Mouse (Mus musculus) stomach, embryonic 15.5 days (tissue): ENCODE results near the gene Iqcg. TPM values are rescaled to one million over a fixed set of nuclear protein-coding genes. Genes with fewer than 3 reads are reported as not detected.
"Not testable (repeated sequence)": the region's sequence is repeated elsewhere in the genome, so short reads cannot be mapped to it uniquely, and the experiment has no call there.

Source experiments
- ATAC-seq: fragments of 200-750 bp; cut with Nextera tagmentation; 2 replicates; pipeline ENCODE4 v1.8.0; 2017; ENCODE audit warnings: low read depth, moderate number of reproducible peaks, moderate TSS enrichment; ENCODE audit not compliant: insufficient read depth, low FRiP score
- H3K27ac ChIP-seq: fragments of 300-500 bp; sonication (generic); 2 replicates; pipeline ENCODE4 v1.5.1; 2015; ENCODE audit warnings: mild to moderate bottlenecking, inconsistent platforms
- H3K27me3 ChIP-seq: fragments of 300-500 bp; sonication (generic); replicated peaks from 2 replicates; pipeline ENCODE4 v1.6.1; 2015; ENCODE audit warnings: inconsistent platforms
- H3K36me3 ChIP-seq: fragments of 300-500 bp; sonication (generic); 2 replicates; pipeline ENCODE4 v1.6.1; 2015; ENCODE audit warnings: inconsistent platforms
- H3K4me1 ChIP-seq: fragments of 300-500 bp; sonication (generic); 2 replicates; pipeline ENCODE4 v1.6.1; 2015; ENCODE audit warnings: inconsistent platforms
- H3K4me2 ChIP-seq: fragments of 300-500 bp; sonication (generic); 2 replicates; pipeline ENCODE4 v1.6.1; 2015; ENCODE audit warnings: mild to moderate bottlenecking, inconsistent platforms
- H3K4me3 ChIP-seq: fragments of 300-500 bp; sonication (generic); replicated peaks from 2 replicates; pipeline ENCODE4 v1.5.1; 2015; ENCODE audit warnings: inconsistent platforms
- H3K9ac ChIP-seq: fragments of 300-500 bp; sonication (generic); 2 replicates; pipeline ENCODE4 v1.6.1; 2015; ENCODE audit warnings: inconsistent platforms
- H3K9me3 ChIP-seq: fragments of 300-500 bp; sonication (generic); 2 replicates; pipeline ENCODE4 v1.6.1; 2016; ENCODE audit warnings: inconsistent platforms
- WGBS: fragments of 180-500 bp; shearing (Covaris S2); methylation state at CpG from one replicate; pipeline ENCODE4 v1.1.7; 2015; 5-methylcytosine and 5-hydroxymethylcytosine counted together
- polyA plus RNA-seq: library from polyadenylated mRNA; unstranded; fragments of >200 nt; fragmentation: Nextera tagmentation; extraction: Ambion mirVana; gene quantifications from 2 replicates; pipeline ENCODE4 v1.2.1, GENCODE M21; 2015

Iqcg gene
- polyA plus RNA-seq, 1 experiment from 2014 or later: 2.2 TPM

DNA sequence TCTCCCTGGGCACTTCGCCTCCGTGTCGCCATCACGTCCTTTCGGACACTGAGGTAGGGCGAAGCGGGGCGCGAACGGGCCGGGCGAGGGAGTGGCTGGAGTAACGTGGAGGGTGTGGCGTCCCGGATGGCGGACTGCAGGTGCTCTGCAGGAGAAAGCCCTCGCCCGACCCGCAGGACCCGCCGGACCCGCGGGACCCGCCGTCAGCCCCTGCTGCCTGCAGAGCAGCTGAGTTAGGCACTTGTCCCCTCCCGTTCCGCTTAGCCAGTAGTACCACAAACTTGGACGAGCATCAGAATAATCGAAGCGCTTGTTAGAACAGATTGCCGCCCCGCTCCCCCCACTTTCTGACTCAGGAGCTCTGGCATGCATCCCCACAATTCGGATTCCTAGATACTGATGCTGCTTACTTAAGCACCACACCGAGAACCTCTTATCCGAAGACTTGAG is 6.7 kb upstream of the Iqcg start:
- Histone ChIP-seq H3K4me1 (peaks cover 32% of the 10 kb centered on the region), H3K9ac (peak overlapping the region; percentile 36), H3K4me3 (peak overlapping the region; percentile 66), H3K27me3 (no peaks in the 10 kb centered on the region), H3K27ac (peak overlapping the region; percentile 82), H3K9me3 (no peaks in the 10 kb centered on the region), H3K36me3 (peaks cover 22% of the 10 kb centered on the region), H3K4me2 (peak overlapping the region; percentile 87)
- peak; percentile 79 for ATAC-seq
- 0% methylated on average over 33 of the region's 35 CpGs for WGBS

- Histone ChIP-seq H3K4me3 (peak within 1 kb of the TSS; percentile 66), H3K27ac (peak within 1 kb of the TSS; percentile 82), H3K9ac (peak within 1 kb of the TSS; percentile 36), H3K4me1 (peaks cover 32% of the 10 kb centered on the region), H3K36me3 (peaks cover 22% of the 10 kb centered on the region), H3K9me3 (no peaks in the 10 kb centered on the region), H3K4me2 (peak within 1 kb of the TSS; percentile 87), H3K27me3 (no peaks in the 10 kb centered on the region)
- WGBS: under 1% methylated on average over 63 of the region's 64 CpGs
- ATAC-seq: peak; percentile 96
Observed at GRCm38 (mm10) chr16:33062024-33062681, 6.1 kb upstream of the Iqcg start, which contains the start of gene Lmln. Lmln (plus strand) TSS chr16:33062521.

GRCm38 (mm10) chr16:33061400-33061799 is 5.4 kb upstream of the Iqcg start:
- Histone ChIP-seq H3K4me1 (peaks cover 32% of the 10 kb centered on the region), H3K9me3 (no peaks in the 10 kb centered on the region), H3K9ac (no peak overlapping the region), H3K4me3 (no peak overlapping the region; the same call in 1 of the 2 replicates), H3K4me2 (peak overlapping the region; percentile 87), H3K27ac (peak overlapping the region; percentile 82; the same call in 1 of the 2 replicates), H3K36me3 (peaks cover 22% of the 10 kb centered on the region), H3K27me3 (no peaks in the 10 kb centered on the region)
- no peak for ATAC-seq
- 51% methylated on average over 11 of the region's 11 CpGs for WGBS

DNA sequence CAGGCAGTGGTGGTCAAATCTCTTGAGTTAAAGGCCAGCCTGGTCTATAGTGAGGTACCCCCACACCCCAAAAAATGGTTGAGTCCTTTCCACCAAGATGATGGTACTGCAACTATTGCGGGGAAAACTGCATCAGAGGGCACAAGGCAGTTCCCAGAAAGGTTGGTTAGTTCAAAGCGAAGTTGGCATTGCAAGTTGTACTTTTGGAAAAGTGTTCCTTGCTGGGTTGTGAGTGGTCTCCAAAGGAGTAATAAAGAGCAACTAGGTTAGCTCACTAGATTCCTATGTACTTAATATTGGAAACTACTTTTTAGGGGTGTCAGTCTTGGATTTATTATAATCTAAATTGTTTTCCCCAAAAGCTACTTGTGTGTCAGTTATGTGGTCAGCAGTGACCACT is 4.9 kb upstream of the Iqcg start:
- H3K27ac ChIP-seq: no peak overlapping the region
- H3K4me3 ChIP-seq: no peak overlapping the region
- ATAC-seq: no peak
- H3K9me3 ChIP-seq: no peaks in the 10 kb centered on the region
- peaks cover 22% of the 10 kb centered on the region for H3K36me3 ChIP-seq
- H3K4me2 ChIP-seq: no peak overlapping the region
- H3K9ac ChIP-seq: no peak overlapping the region
- WGBS: 77% methylated on average over 2 of the region's 2 CpGs
- H3K27me3 ChIP-seq: no peaks in the 10 kb centered on the region
- H3K4me1 ChIP-seq: peaks cover 32% of the 10 kb centered on the region

DNA sequence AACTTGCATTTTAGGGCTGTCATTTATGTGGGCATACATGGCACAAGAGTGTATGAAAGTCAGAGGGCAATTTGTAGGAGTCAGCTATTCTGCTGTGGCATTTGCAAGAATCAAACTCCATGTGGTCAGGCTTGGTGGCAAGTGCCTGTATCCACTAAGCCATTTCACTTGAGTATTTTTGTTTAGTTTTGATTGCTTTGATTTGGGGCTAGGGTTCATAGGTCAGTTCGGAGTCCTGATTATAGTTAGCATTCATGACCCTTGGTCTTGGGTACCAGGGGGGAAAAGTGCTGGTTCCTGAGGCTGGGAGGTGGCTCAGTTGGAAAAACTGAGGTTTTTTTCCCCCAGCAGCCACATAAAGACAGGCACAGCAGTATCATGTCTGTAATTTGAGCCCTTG is 3.5 kb upstream of the Iqcg start:
- Histone ChIP-seq H3K4me1 (peaks cover 32% of the 10 kb centered on the region), H3K4me2 (no peak overlapping the region), H3K9me3 (no peaks in the 10 kb centered on the region), H3K36me3 (peaks cover 22% of the 10 kb centered on the region), H3K27ac (no peak overlapping the region), H3K4me3 (no peak overlapping the region), H3K27me3 (no peaks in the 10 kb centered on the region), H3K9ac (no peak overlapping the region)
- ATAC-seq: no peak
- WGBS: 72% methylated on average over 1 of the region's 1 CpGs

- 82% methylated on average over 9 of the region's 9 CpGs for WGBS
- Histone ChIP-seq H3K36me3 (peaks cover 22% of the 10 kb centered on the region), H3K4me2 (peak overlapping the region; percentile 54; the same call in 1 of the 2 replicates)
Observed at GRCm38 (mm10) chr16:33058656-33059055, 2.6 kb upstream of the Iqcg start.

GRCm38 (mm10) chr16:33058033-33058432 is 2.0 kb upstream of the Iqcg start:
- Histone ChIP-seq H3K36me3 (peaks cover 22% of the 10 kb centered on the region), H3K4me3 (peak overlapping the region; percentile 17), H3K4me1 (peaks cover 23% of the 10 kb centered on the region), H3K9me3 (no peaks in the 10 kb centered on the region), H3K4me2 (peak overlapping the region; percentile 54), H3K27ac (no peak overlapping the region), H3K9ac (no peak overlapping the region; the same call in 1 of the 2 replicates), H3K27me3 (no peaks in the 10 kb centered on the region)
- WGBS: 93% methylated on average over 16 of the region's 16 CpGs
- ATAC-seq: no peak

More at GRCm38 (mm10) chr16:33058656-33059055, 2.6 kb upstream of the Iqcg start:
- not testable (repeated sequence) for H3K4me3 ChIP-seq, H3K27ac ChIP-seq, H3K9me3 ChIP-seq, H3K27me3 ChIP-seq, ATAC-seq, H3K9ac ChIP-seq
- H3K4me1 ChIP-seq: peaks cover 29% of the 10 kb centered on the region

- Histone ChIP-seq H3K4me1 (peaks cover 20% of the 10 kb centered on the region), H3K9ac (peak overlapping the region; percentile 99), H3K27me3 (no peaks in the 10 kb centered on the region), H3K4me2 (peak overlapping the region; percentile 54), H3K4me3 (peak overlapping the region; percentile 95), H3K27ac (peak overlapping the region; percentile 89), H3K9me3 (no peaks in the 10 kb centered on the region), H3K36me3 (peaks cover 22% of the 10 kb centered on the region)
- ATAC-seq: no peak
- under 1% methylated on average over 24 of the region's 24 CpGs for WGBS
Observed at GRCm38 (mm10) chr16:33056786-33057185, 768 bp upstream of the Iqcg start.

- no peaks in the 10 kb centered on the region for H3K9me3 ChIP-seq
- peaks cover 17% of the 10 kb centered on the region for H3K4me1 ChIP-seq
- no peak overlapping the region for H3K9ac ChIP-seq
- H3K4me3 ChIP-seq: peak overlapping the region; percentile 95
- WGBS: 20% methylated on average over 10 of the region's 10 CpGs
- H3K27ac ChIP-seq: no peak overlapping the region
- peaks cover 18% of the 10 kb centered on the region for H3K36me3 ChIP-seq
- H3K4me2 ChIP-seq: peak overlapping the region; percentile 58
- no peaks in the 10 kb centered on the region for H3K27me3 ChIP-seq
- 0 out of 2 replicates have a peak, but pooled peaks have one; percentile 12 for ATAC-seq
Observed at GRCm38 (mm10) chr16:33055655-33056054, 363 bp downstream of the Iqcg start.

DNA sequence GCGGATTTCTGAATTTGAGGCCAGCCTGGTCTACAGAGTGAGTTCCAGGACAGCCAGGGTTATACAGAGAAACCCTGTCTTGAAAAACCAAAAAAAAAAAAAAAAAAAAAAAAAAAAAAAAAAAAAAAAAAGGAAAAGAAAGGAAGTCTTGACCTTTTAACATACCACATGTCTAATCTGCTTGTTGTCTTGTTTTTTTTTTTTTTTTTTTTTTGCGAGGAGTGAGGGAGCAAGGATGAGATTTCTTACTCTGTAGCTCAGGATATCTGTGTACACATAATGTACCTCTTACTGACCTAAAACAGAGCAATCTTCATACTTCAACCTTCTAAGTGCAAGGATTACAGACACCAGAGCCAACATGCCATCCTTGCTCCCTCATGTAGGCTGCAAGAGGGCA is 1.1 kb downstream of the Iqcg start:
- WGBS: 74% methylated on average over 2 of the region's 2 CpGs

DNA sequence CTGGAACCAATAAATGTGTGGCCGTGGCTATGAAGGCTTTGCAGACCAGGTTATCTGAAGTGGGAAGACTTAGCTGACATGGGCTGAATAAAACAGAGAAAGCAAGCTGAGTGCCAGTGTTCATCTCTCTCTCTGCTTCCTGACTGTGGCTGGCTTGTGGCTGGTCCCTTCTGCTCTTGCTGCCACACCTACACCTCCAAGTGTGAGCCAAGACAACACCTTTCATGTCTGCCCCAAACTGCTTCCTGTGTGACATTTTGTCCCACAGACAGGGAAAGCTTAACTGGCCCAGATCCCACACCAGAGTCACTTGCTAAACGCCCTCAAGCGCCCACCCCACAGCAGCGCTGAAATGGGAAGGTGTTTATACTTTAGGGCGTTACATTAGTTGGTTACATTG is 2.9 kb downstream of the Iqcg start:
- Histone ChIP-seq H3K27me3 (no peaks in the 10 kb centered on the region), H3K4me1 (peaks cover 4% of the 10 kb centered on the region), H3K36me3 (no peaks in the 10 kb centered on the region), H3K9me3 (no peaks in the 10 kb centered on the region), H3K9ac (no peak overlapping the region), H3K4me2 (no peak overlapping the region), H3K27ac (no peak overlapping the region), H3K4me3 (no peak overlapping the region)
- no peak for ATAC-seq
- 62% methylated on average over 5 of the region's 5 CpGs for WGBS

More for the DNA sequence above, 1.1 kb downstream of the Iqcg start:
- not testable (repeated sequence) for H3K27me3 ChIP-seq, H3K9ac ChIP-seq, H3K4me2 ChIP-seq, H3K4me3 ChIP-seq, H3K9me3 ChIP-seq, ATAC-seq, H3K27ac ChIP-seq
- peaks cover 13% of the 10 kb centered on the region; the same call in 1 of the 2 replicates for H3K36me3 ChIP-seq
- peaks cover 17% of the 10 kb centered on the region for H3K4me1 ChIP-seq

DNA sequence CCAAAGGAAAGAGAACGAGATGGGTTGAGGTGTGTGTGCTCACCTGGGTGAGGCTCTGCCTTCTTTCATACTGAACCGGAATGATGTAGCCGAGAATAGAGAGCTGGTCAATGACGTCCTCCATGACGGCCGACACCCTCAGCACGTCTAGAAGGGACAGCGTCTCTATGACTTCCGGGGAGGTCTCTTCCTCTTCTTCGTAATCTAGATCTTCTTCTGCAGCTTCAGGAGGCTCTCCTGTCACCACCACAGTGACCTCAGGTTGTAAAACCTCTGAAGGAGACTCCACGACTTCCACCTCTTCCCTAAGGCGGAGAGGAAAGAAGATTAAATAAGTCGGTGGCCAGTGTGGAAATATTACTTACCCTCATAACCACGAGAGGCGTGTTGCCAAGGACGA is 6.2 kb downstream of the Iqcg start:
- H3K4me3 ChIP-seq: no peak overlapping the region

More for the DNA sequence above, 6.2 kb downstream of the Iqcg start:
- H3K4me2 ChIP-seq: no peak overlapping the region
- ATAC-seq: no peak
- no peak overlapping the region for H3K27ac ChIP-seq
- no peak overlapping the region for H3K9ac ChIP-seq
- no peaks in the 10 kb centered on the region for H3K4me1 ChIP-seq
- H3K27me3 ChIP-seq: no peaks in the 10 kb centered on the region
- H3K36me3 ChIP-seq: no peaks in the 10 kb centered on the region
- no peaks in the 10 kb centered on the region for H3K9me3 ChIP-seq
- WGBS: 89% methylated on average over 16 of the region's 16 CpGs
